24 mouse cellular contexts compared by ENCODE assay signal in the genomic region with DNA sequence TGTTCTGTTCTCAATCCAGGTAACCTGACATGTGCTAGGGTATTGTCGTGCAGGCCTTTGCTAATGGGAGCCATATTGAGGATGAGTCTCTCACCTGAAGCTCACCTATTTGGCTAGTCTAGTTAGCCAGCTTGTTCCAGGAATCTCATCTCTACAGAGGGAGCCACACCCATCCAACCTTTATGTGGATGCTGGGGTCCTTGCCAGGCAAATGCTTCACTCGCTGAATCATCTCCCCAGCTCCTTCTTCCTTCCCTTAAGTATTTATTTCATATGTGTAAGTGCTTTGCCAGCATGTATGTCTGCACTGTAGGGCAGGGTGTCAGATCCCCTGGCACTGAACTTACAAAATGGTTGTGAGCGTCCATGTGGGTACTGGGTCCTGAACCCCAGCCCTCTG. TPM values are rescaled to one million over a fixed set of nuclear protein-coding genes. Genes with fewer than 3 reads are reported as not detected.
DNase-seq lines count a peak whose midpoint lies in the region; ATAC-seq lines count a peak whose summit lies in the region.
"Had no signal": no experiment of that assay in that cellular context is flagged by ENCODE, and none has a peak within 500 bp of the region (broad histone marks: within the 10 kb centered on the region; RNA-seq: fewer than 3 reads in every experiment).

No protein-coding gene starts in this region.

- H3K4me1 ChIP-seq in heart, embryonic 14.5 days (ENCODE audit: control insufficient read depth in 2 of 2, insufficient read depth in 2 of 2, low read length in 2 of 2), result peaks cover 2 to 21% of the 10 kb centered on the region in 2 experiments
- H3K4me1 ChIP-seq in heart, embryonic 11.5 days (ENCODE audit: control insufficient read depth, insufficient read depth, low read length), result peaks cover 10% of the 10 kb centered on the region
- no peaks in the 10 kb centered on the region for H3K4me1 ChIP-seq in limb, embryonic 12.5 days (replicated peaks)
- no peaks in the 10 kb centered on the region for H3K4me1 ChIP-seq in limb, embryonic 10.5 days
- peaks cover 7% of the 10 kb centered on the region; the same call in 1 of the 2 replicates for H3K4me1 ChIP-seq in brown adipose tissue, adult 24 weeks (ENCODE audit: control insufficient read depth, insufficient read depth, insufficient read length, low read length)
- H3K4me1 ChIP-seq: embryonic facial prominence, embryonic 13.5 days; hindbrain, embryonic 10.5 days; midbrain, embryonic 15.5 days; neural tube, embryonic 13.5 days had no signal

- no peak for ATAC-seq in heart, embryonic 14.5 days (ENCODE audit: insufficient number of reproducible peaks, insufficient read depth, low FRiP score, low read depth)
- ATAC-seq in heart, embryonic 11.5 days (replicated peaks; ENCODE audit: insufficient number of reproducible peaks, low FRiP score, low TSS enrichment), result no peak
- ATAC-seq in limb, embryonic 12.5 days (ENCODE audit: insufficient number of reproducible peaks, insufficient read depth, low FRiP score, low TSS enrichment, low read depth), result no peak
- ATAC-seq: forebrain, embryonic 14.5 days; hindbrain, postnatal 0 days; midbrain, embryonic 15.5 days had no signal

- H3K27ac ChIP-seq in heart, embryonic 14.5 days (replicated peaks in 1 of 2; ENCODE audit: control insufficient read depth in 1 of 2, insufficient read depth in 1 of 2, low read depth in 2 of 2, low read length in 2 of 2), result peak overlapping the region; percentile 37 to 41; a peak in 3 of 4 replicates
- no peak overlapping the region for H3K27ac ChIP-seq in heart, embryonic 11.5 days (ENCODE audit: low read depth, low read length)
- H3K27ac ChIP-seq in limb, embryonic 12.5 days, result 0 out of 2 replicates have a peak overlapping the region, but pooled peaks have one; percentile 2
- no peak overlapping the region for H3K27ac ChIP-seq in limb, embryonic 10.5 days
- H3K27ac ChIP-seq in brown adipose tissue, adult 24 weeks (replicated peaks; ENCODE audit: low read depth, low read length), result 0 out of 2 replicates have a peak overlapping the region, but pooled peaks have one; percentile 59
- H3K27ac ChIP-seq: embryonic facial prominence, embryonic 13.5 days; hindbrain, embryonic 10.5 days; hindbrain, postnatal 0 days; kidney, postnatal 0 days; midbrain, embryonic 15.5 days; neural tube, embryonic 13.5 days had no signal

- peaks cover 98% of the 10 kb centered on the region for H3K36me3 ChIP-seq in heart, embryonic 14.5 days (ENCODE audit: control insufficient read depth, insufficient read depth, low read length)
- peaks cover 81% of the 10 kb centered on the region for H3K36me3 ChIP-seq in heart, embryonic 11.5 days (ENCODE audit: control insufficient read depth, insufficient read depth, low read length)
- peaks cover 96% of the 10 kb centered on the region for H3K36me3 ChIP-seq in limb, embryonic 12.5 days
- H3K36me3 ChIP-seq in limb, embryonic 10.5 days, result peaks cover 97% of the 10 kb centered on the region

- no peak overlapping the region for H3K4me3 ChIP-seq in heart, embryonic 14.5 days (ENCODE audit: control insufficient read depth in 1 of 2, insufficient read depth in 1 of 2, low read depth in 1 of 2, low read length in 2 of 2)
- H3K4me3 ChIP-seq in heart, embryonic 11.5 days (ENCODE audit: low read depth, low read length), result no peak overlapping the region
- H3K4me3 ChIP-seq in limb, embryonic 12.5 days (replicated peaks), result no peak overlapping the region
- H3K4me3 ChIP-seq in limb, embryonic 10.5 days, result no peak overlapping the region
- no peak overlapping the region for H3K4me3 ChIP-seq in brown adipose tissue, adult 24 weeks (ENCODE audit: insufficient read depth, low read depth, low read length)
- H3K4me3 ChIP-seq: embryonic facial prominence, embryonic 13.5 days; hindbrain, embryonic 10.5 days; midbrain, embryonic 15.5 days; myocyte; neural tube, embryonic 13.5 days had no signal

- H3K9ac ChIP-seq in heart, embryonic 14.5 days (ENCODE audit: low read length), result no peak overlapping the region
- no peak overlapping the region for H3K9ac ChIP-seq in heart, embryonic 11.5 days (ENCODE audit: low read depth, low read length)
- H3K9ac ChIP-seq in limb, embryonic 12.5 days (replicated peaks), result no peak overlapping the region
- H3K9ac ChIP-seq: embryonic facial prominence, embryonic 13.5 days; midbrain, embryonic 15.5 days; neural tube, embryonic 13.5 days had no signal

- DNase-seq in limb, embryonic 10.5 days (ENCODE audit: low spot score), result no peak
- DNase-seq in 3T3-L1 (ENCODE audit: low read depth, low spot score), result peak; percentile 92
- DNase-seq in layer of hippocampus, adult 11-12 months (ENCODE audit: low spot score), result no peak
- DNase-seq: cerebellum, adult 8-10 months; cerebellum, postnatal 36 days; embryo, embryonic 11 days; kidney, adult 11 months; retina, postnatal 1 day; thymus, postnatal 36 days had no signal

- H3K27me3 ChIP-seq in heart, embryonic 14.5 days (ENCODE audit: control insufficient read depth, insufficient read depth, low read length), result no peaks in the 10 kb centered on the region
- no peaks in the 10 kb centered on the region for H3K27me3 ChIP-seq in heart, embryonic 11.5 days (ENCODE audit: control insufficient read depth, insufficient read depth, low read length)
- H3K27me3 ChIP-seq in limb, embryonic 12.5 days, result no peaks in the 10 kb centered on the region
- H3K27me3 ChIP-seq in limb, embryonic 10.5 days (ENCODE audit: low read depth, poor library complexity, severe bottlenecking), result no peaks in the 10 kb centered on the region
- H3K27me3 ChIP-seq: embryonic facial prominence, embryonic 13.5 days; midbrain, embryonic 15.5 days; neural tube, embryonic 13.5 days had no signal

- WGBS in heart, embryonic 14.5 days, result 79% methylated on average over 3 of the region's 3 CpGs
- WGBS in heart, embryonic 11.5 days (ENCODE audit: insufficient replicate concordance), result 78% methylated on average over 3 of the region's 3 CpGs
- WGBS in limb, embryonic 12.5 days, result 90% methylated on average over 3 of the region's 3 CpGs
- WGBS in limb, embryonic 10.5 days, result 90% methylated on average over 3 of the region's 3 CpGs

- no peaks in the 10 kb centered on the region for H3K9me3 ChIP-seq in heart, embryonic 14.5 days (ENCODE audit: control insufficient read depth, low read length)
- no peaks in the 10 kb centered on the region for H3K9me3 ChIP-seq in heart, embryonic 11.5 days (replicated peaks; ENCODE audit: control insufficient read depth, low read length)
- H3K9me3 ChIP-seq in limb, embryonic 12.5 days, result no peaks in the 10 kb centered on the region
- H3K9me3 ChIP-seq in limb, embryonic 10.5 days (replicated peaks), result no peaks in the 10 kb centered on the region
- H3K9me3 ChIP-seq: embryonic facial prominence, embryonic 13.5 days; hindbrain, embryonic 10.5 days; midbrain, embryonic 15.5 days; neural tube, embryonic 13.5 days had no signal

- no peak overlapping the region for H3K4me2 ChIP-seq in heart, embryonic 14.5 days (ENCODE audit: low read length)
- no peak overlapping the region for H3K4me2 ChIP-seq in heart, embryonic 11.5 days
- H3K4me2 ChIP-seq in limb, embryonic 12.5 days, result no peak overlapping the region
- H3K4me2 ChIP-seq: embryonic facial prominence, embryonic 13.5 days; liver, embryonic 11.5 days; midbrain, embryonic 15.5 days; neural tube, embryonic 13.5 days had no signal

RNA-seq across cellular contexts. Expression of a gene that starts 11.8 kb away (rescaled TPM):
- 305 and 318 TPM in 2 replicates for polyA plus RNA-seq in heart, embryonic 14.5 days (2014; fragmentation: Nextera tagmentation; extraction: Ambion mirVana)
- 405 and 429 TPM in 2 replicates for polyA plus RNA-seq in heart, embryonic 11.5 days (2014; fragmentation: Nextera tagmentation; extraction: Ambion mirVana)
- polyA plus RNA-seq in limb, embryonic 12.5 days (2016; fragmentation: Nextera tagmentation; extraction: Ambion mirVana), result 668 and 683 TPM in 2 replicates
- 828 and 829 TPM in 2 replicates for polyA plus RNA-seq in limb, embryonic 10.5 days (2016; fragmentation: Nextera tagmentation; extraction: Ambion mirVana)
- 55.2 and 64.0 TPM in 2 replicates for polyA plus RNA-seq in brown adipose tissue, adult 24 weeks (2012; ENCODE audit: insufficient read depth, insufficient read length, missing spikeins)

RNA-seq across cellular contexts. Expression of a gene that starts 14.4 kb away (rescaled TPM):
- 57.8 and 58.2 TPM in 2 replicates for polyA plus RNA-seq in heart, embryonic 14.5 days (2014; fragmentation: Nextera tagmentation; extraction: Ambion mirVana)
- 65.5 and 71.6 TPM in 2 replicates for polyA plus RNA-seq in heart, embryonic 11.5 days (2014; fragmentation: Nextera tagmentation; extraction: Ambion mirVana)
- 117 TPM in 2 replicates for polyA plus RNA-seq in limb, embryonic 12.5 days (2016; fragmentation: Nextera tagmentation; extraction: Ambion mirVana)
- polyA plus RNA-seq in limb, embryonic 10.5 days (2016; fragmentation: Nextera tagmentation; extraction: Ambion mirVana), result 137 and 139 TPM in 2 replicates
- polyA plus RNA-seq in brown adipose tissue, adult 24 weeks (2012; ENCODE audit: insufficient read depth, insufficient read length, missing spikeins), result 33.8 and 56.6 TPM in 2 replicates

RNA-seq across cellular contexts. Expression of a gene that starts 39.7 kb away (rescaled TPM):
- not detected in 2 replicates for polyA plus RNA-seq in heart, embryonic 14.5 days (2014; fragmentation: Nextera tagmentation; extraction: Ambion mirVana)
- 0.23 TPM in 1 of 2 replicates, not detected in the other for polyA plus RNA-seq in heart, embryonic 11.5 days (2014; fragmentation: Nextera tagmentation; extraction: Ambion mirVana)
- not detected in 2 replicates for polyA plus RNA-seq in limb, embryonic 12.5 days (2016; fragmentation: Nextera tagmentation; extraction: Ambion mirVana)
- 0.04 TPM in 1 of 2 replicates, not detected in the other for polyA plus RNA-seq in limb, embryonic 10.5 days (2016; fragmentation: Nextera tagmentation; extraction: Ambion mirVana)
- not detected in 2 replicates for polyA plus RNA-seq in brown adipose tissue, adult 24 weeks (2012; ENCODE audit: insufficient read depth, insufficient read length, missing spikeins)
- polyA plus RNA-seq: forebrain, embryonic 14.5 days; hindbrain, embryonic 10.5 days; hindbrain, postnatal 0 days; kidney, postnatal 0 days; limb, embryonic 11.5 days; liver, embryonic 11.5 days; lung, adult 2 months; myocyte; neural tube, embryonic 13.5 days had no signal

RNA-seq across cellular contexts. Expression of a gene that starts 42.9 kb away (rescaled TPM):
- not detected in 2 replicates for polyA plus RNA-seq in heart, embryonic 14.5 days (2014; fragmentation: Nextera tagmentation; extraction: Ambion mirVana)
- polyA plus RNA-seq in heart, embryonic 11.5 days (2014; fragmentation: Nextera tagmentation; extraction: Ambion mirVana), result 0.11 TPM in 1 of 2 replicates, not detected in the other
- polyA plus RNA-seq in limb, embryonic 12.5 days (2016; fragmentation: Nextera tagmentation; extraction: Ambion mirVana), result not detected in 2 replicates
- not detected in 2 replicates for polyA plus RNA-seq in limb, embryonic 10.5 days (2016; fragmentation: Nextera tagmentation; extraction: Ambion mirVana)
- not detected in 2 replicates for polyA plus RNA-seq in brown adipose tissue, adult 24 weeks (2012; ENCODE audit: insufficient read depth, insufficient read length, missing spikeins)
- polyA plus RNA-seq: embryonic facial prominence, embryonic 13.5 days; forebrain, embryonic 14.5 days; hindbrain, embryonic 10.5 days; hindbrain, postnatal 0 days; limb, embryonic 11.5 days; midbrain, embryonic 15.5 days; myocyte; neural tube, embryonic 13.5 days had no signal

Comparison
In these comparisons a context has a peak if more than half of its experiments do, and no peak if none do; other contexts are left out.
1. H3K27ac ChIP-seq: peak in heart, embryonic 14.5 days (2 of 2), limb, embryonic 12.5 days (single experiment) and brown adipose tissue, adult 24 weeks (single experiment); none in heart, embryonic 11.5 days (single experiment) and limb, embryonic 10.5 days (single experiment).